Mouse (Mus musculus): ENCODE results near the gene Samd4b.
"Not testable (repeated sequence)": the region's sequence is repeated elsewhere in the genome, so short reads cannot be mapped to it uniquely, and the experiment has no call there.

The Samd4b gene

GRCm38 (mm10) chr7:28597642-28598446, at the start of gene Samd4b, which contains the start of gene Pak4:
TSS of gene Samd4b (minus strand) at chr7:28598144.
TSS of gene Pak4 (minus strand) at chr7:28598185.
- DNase-seq (ENCODE audit: low spot score), result peak; percentile 98

- no peak for DNase-seq (ENCODE audit: low spot score)
These were observed 49.1 kb upstream of the Samd4b start for GRCm38 (mm10) chr7:28647016-28647415.

DNA sequence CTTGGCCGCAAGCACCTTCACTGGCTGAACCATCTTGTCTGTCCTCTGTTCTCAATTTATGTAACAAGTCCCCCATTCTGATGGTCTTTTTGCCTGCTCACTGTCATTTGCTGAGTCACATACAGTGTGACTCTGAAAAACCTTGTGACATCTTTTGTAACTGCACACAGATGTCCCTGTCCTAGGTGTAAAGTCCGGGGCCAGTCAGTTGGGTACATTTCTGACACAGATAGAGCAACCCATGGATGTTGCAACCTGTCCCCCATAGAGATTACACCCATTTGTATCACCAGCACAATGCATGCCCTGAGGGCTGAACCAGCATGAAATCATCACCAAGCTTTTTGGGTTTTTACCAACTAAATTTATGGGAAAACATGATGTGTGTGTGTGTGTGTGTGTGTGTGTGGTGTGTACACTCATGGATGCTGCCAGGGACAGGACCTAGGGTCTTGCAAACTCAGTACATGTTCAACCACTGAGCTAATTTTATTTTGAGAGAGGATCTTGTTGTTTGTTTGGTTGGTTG, 48.1 kb upstream of the Samd4b start:
- no peak for DNase-seq (ENCODE audit: low spot score)

GRCm38 (mm10) chr7:28645366-28645765, 47.4 kb upstream of the Samd4b start:
- DNase-seq (ENCODE audit: low spot score), result no peak

GRCm38 (mm10) chr7:28641546-28641945, 43.6 kb upstream of the Samd4b start:
- no peak for DNase-seq (ENCODE audit: low spot score)

DNA sequence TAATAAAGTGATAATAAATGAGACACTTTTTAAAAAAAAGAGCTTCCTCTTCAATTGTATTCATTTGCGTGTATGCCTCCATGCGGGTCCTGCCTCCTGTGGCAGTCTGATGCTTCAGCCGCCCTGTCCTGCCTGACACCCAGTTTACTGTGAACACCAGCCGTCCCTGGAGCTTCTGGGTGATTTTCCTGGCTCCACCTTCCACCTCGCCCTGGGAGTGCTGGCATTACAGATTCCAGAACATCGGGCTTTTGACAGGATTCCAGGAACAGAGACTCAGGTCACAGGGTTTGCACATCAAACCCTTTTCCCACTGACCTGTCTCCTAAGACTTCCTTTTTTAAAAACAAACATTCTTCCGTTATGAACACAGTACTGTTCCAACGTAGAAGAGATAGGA, 39.6 kb upstream of the Samd4b start:
- DNase-seq (ENCODE audit: low spot score), result no peak

GRCm38 (mm10) chr7:28634128-28634527, 36.2 kb upstream of the Samd4b start:
- DNase-seq (ENCODE audit: low spot score), result no peak

- no peak for DNase-seq (ENCODE audit: low spot score)
These were observed 33.1 kb upstream of the Samd4b start, which contains the start of gene Acp7 for GRCm38 (mm10) chr7:28631073-28631472. TSS of gene Acp7 (minus strand) at chr7:28631332.

DNA sequence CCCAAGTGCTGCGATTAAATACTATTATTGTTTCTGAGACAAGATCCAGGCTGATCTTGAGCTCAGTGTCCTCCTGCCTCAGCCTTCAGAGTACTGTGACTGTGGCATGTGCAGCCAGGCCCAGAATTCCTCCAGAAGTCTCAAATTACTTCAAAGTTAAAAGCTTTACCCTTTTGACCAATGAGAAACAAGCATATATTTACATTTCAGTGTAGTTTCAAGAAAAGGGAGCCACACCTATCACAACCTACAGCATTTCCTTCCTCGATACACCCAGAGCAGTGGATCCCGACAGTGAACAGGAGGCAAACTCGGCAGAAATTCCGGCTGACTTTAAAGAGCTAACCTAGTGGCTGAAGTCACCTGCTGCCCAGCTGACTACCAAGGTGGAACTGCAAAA, 26.8 kb upstream of the Samd4b start:
- no peak for DNase-seq (ENCODE audit: low spot score)

- no peak for DNase-seq (ENCODE audit: low spot score)
These were observed 21.3 kb upstream of the Samd4b start for GRCm38 (mm10) chr7:28619098-28619715.

- no peak for DNase-seq (ENCODE audit: low spot score)
These were observed 8.0 kb upstream of the Samd4b start for GRCm38 (mm10) chr7:28605951-28606350.

DNA sequence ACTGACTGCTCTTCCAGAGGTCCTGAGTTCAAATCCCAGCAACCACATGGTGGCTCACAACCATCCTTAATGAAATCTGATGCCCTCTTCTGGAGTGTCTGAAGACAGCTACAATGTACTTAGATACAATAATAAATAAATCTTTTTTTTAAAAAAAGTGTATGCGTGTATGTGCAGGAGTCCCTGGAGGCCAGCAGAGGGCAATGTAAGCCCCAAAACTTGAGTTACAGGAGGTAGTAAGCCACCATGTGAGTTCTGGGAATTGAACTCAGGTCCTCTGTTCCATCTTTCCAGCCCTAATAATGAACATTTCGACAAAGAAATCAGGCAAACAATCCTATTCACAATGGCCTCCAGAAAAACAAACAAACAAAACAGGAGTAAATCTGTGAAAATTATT, 5.8 kb upstream of the Samd4b start:
- DNase-seq (ENCODE audit: low spot score), result not testable (repeated sequence)

GRCm38 (mm10) chr7:28603136-28603535, 5.2 kb upstream of the Samd4b start:
- no peak for DNase-seq (ENCODE audit: low spot score)

DNA sequence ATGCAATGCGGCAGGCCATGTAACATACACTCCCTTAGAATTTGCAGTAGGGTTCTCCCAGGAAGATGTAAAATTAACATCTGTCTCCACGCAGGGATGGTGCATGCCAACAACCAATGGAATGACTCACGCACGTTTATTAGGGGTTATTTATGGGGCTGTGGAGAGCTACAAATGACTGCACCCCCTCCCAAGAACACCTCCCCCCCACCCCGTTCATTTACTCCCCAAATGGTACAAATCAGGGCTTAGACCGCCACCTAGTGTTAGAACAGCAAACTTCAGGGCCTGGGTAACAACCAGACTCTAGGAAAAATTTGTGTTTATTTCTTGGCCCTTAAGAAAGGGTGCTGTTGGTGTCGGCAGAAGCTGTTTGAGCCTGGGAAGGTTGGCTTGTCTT, 3.7 kb upstream of the Samd4b start:
- DNase-seq (ENCODE audit: low spot score), result no peak

- DNase-seq (ENCODE audit: low spot score), result no peak
These were observed 3.1 kb upstream of the Samd4b start for GRCm38 (mm10) chr7:28601029-28601428.

DNA sequence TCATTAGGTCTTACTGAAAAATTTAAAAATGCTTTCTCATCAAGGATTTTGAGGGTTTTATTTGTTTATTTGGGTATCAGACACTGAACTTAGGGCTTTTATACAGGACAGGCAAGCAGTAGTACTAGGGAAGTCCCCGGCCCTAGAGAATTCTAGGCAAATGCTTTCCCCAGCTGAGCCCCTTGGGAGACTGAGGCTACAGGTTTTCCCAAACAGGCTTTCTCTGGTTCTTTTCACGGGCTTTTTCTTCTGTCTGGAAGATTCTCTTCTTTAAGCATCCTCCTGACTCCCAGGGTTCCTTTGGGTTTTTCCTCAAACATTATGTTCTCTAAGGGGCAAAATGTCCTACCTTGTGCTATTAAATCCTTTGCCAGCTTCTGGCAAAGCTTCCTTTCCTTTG, 1.0 kb upstream of the Samd4b start:
- no peak for DNase-seq (ENCODE audit: low spot score)

DNA sequence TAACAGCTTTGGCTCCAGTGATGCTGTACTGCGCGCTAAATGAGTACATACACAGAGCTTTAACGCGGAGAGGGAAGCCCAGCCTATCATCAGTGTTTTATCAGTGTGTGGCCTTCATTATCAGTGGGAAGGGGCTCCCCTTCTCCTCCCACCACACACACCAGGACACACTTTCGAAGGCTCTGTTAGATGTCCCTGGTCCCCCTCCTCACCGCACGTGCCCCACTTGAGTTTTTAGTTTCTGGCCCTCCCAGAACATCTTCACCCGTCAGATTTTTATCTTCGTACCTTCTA, 720 bp downstream of the Samd4b start:
- DNase-seq (ENCODE audit: low spot score), result no peak

DNA sequence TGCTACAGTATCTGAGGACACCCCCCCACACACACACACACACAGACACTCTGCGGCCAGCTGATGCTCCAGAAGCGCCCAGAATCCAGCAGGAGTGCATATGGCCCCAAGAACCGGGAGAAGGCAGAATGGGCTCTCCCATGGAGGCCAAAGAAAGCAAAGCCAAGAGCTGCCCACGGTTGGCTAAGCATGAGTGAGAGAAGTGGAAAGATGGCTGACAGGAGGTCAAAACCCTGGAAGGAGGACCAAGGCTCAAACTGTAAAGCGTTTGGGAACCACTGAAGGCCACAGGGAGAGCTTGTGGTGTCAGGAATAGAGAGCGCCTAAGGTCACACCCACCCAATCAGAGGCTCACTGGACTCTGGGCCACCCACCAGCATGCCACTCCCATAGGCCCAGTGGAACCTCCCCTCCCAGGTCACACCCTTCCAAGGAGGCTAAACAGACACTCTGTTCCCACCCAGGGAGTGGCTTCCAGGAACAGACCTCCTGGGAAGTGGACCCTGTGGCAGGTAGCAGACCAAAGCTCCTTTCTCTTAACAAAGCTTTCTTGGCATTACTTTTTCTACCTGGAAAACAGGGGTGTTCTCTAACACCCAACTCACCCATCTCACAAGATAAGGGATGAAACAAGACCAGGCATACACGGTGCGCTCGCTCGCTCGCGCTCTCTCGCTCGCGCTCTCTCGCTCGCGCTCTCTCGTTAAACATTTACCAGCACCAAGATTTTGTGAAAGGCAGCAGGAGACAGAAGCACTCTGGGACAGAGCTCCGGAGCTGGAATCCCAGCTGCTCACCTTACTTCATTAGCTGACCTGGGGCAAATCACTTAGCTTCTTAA, 1.3 kb downstream of the Samd4b start:
- no peak for DNase-seq (ENCODE audit: low spot score)

DNA sequence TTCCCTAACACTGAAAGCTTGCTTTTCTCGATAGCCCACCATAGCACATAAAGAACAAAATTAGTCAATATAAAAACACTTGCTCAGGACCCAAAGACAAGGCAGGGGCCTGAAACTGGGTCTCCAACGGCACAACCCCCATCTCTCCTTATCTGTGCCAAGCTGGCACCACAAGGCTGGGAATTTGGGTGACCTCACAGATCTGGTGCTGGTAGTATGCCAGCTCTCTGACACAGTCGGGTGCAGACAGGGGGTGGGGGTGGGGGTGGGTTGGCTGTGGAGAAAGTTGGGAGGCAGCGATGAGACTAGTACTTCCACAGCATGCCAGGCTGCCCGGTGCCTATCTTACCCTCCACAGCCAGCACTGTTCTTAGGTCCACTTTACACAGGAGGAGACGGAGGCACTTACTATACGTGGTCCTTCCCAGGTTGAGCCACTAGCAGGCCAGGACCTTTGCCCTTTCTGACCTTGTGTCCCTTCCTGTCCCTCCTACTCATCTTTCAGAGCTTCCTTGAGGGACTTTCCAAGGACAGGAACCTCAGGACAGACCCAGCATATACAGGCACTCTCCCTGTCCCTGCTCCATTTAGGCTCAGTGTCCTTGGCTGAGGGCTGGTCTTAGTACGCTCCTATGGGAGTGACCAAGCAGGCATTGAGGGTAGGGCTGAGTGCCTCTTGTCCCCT, 2.1 kb downstream of the Samd4b start:
- DNase-seq (ENCODE audit: low spot score), result no peak

- no peak for DNase-seq (ENCODE audit: low spot score)
These were observed 4.5 kb downstream of the Samd4b start for GRCm38 (mm10) chr7:28593206-28594111.

GRCm38 (mm10) chr7:28591862-28592261, 6.1 kb downstream of the Samd4b start:
- no peak for DNase-seq (ENCODE audit: low spot score)

Measured in left cerebral cortex, adult 11 months (tissue).